Mouse (Mus musculus): ENCODE data around the gene Agk.

Agk gene

DNA sequence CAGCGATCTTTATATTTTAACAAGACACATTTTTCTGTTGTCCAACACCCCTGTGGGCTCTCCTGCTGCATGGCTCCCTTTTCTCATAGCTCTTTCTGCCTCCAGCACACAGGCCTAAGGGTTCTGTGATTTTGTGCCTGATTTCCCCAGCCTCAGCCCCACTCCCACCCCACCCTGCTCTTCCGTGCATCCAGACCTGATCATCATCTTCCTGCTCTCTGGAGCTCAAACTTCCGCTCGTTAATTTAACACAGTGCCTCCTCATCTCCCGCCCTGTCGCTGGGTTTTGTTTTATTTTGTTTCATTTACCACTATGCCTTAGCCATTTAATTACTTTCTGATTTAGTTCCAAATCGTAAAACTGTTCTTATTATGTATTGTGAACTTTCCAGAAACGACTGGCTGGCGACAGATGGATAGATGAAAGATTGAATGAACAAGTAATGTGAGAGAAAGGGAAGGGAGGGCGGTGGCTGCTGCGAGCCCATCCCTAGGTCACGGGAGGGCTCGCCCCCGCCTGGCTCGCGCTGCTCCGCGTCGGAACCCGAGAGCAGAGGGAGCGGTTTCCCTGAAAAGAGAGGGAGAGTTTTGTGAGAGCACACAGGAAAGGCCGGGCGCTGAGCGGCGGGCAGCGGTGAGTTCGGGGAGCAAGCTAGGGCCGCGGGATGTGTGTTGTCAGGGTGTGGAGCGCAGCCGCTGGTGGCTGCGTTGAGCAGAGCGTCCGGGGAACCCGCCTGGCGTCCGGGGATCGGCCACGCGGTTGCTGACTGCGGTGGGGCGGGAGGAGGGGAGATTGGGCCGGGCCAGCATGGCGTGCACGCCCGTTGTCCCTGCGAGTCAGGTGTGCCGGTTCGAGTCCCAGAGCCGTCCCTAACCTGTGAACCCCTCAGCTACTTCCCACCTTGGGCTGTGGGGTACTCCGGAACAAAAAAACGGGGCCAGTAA is at the start of gene Agk:
Gene Agk (plus strand): TSS at position 276 of the 945 bp plus-strand sequence.
- DNase-seq (ENCODE audit: low spot score in 2 of 2): peak; percentile 60 to 73

DNA sequence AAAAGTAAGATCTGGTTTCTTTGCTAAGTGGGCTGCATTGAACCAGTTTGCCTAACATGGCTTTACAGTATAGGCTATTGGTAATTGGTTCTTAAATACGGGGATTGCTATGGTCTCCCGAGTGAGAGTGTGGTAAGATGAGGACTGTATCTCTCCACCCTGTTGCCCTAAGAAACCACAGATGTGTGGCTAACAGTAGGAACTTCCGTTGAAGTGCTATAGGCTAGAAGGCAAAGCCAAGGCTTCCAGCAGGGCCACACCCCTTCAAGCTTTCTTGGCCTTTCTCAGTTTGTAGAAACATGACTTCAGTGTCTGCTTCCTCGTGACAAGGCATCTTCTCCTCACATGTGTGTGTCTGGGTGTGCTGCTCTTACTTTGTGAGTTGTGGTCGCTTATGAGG is 24.3 kb upstream of the Agk start:
- DNase-seq (ENCODE audit: low spot score in 2 of 2): no peak

GRCm38 (mm10) chr6:40303379-40303778 is 21.6 kb upstream of the Agk start:
- peak in 1 of 2 experiments; percentile 16 for DNase-seq (ENCODE audit: low spot score in 2 of 2)

GRCm38 (mm10) chr6:40304972-40305371 is 20.0 kb upstream of the Agk start:
- DNase-seq (ENCODE audit: low spot score in 2 of 2): no peak

DNA sequence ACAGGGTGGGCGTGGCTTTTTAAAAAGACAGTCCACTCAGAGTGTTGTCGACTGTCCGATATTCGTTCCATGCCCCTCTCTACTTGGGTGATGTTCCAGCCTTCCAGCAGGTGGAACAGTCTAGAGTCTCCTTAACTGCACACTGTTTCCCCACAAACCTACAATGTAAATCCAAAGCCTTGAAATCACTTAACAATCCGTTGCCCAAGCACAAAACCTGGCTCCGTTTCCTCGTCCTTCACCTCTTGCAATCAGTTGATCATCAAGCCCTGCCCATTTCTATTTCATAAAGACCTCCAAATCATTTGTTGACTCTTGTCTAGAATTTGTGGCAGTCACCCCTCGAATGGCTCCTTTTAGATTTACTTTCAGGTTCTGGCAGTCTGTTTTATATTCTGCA is 1.4 kb downstream of the Agk start:
- DNase-seq (ENCODE audit: low spot score in 2 of 2): no peak

GRCm38 (mm10) chr6:40333497-40333896 is 8.5 kb downstream of the Agk start:
- DNase-seq (ENCODE audit: low spot score in 2 of 2): no peak

- no peak for DNase-seq (ENCODE audit: low spot score in 2 of 2)
Measured at GRCm38 (mm10) chr6:40336735-40337731, 12.1 kb downstream of the Agk start.

DNA sequence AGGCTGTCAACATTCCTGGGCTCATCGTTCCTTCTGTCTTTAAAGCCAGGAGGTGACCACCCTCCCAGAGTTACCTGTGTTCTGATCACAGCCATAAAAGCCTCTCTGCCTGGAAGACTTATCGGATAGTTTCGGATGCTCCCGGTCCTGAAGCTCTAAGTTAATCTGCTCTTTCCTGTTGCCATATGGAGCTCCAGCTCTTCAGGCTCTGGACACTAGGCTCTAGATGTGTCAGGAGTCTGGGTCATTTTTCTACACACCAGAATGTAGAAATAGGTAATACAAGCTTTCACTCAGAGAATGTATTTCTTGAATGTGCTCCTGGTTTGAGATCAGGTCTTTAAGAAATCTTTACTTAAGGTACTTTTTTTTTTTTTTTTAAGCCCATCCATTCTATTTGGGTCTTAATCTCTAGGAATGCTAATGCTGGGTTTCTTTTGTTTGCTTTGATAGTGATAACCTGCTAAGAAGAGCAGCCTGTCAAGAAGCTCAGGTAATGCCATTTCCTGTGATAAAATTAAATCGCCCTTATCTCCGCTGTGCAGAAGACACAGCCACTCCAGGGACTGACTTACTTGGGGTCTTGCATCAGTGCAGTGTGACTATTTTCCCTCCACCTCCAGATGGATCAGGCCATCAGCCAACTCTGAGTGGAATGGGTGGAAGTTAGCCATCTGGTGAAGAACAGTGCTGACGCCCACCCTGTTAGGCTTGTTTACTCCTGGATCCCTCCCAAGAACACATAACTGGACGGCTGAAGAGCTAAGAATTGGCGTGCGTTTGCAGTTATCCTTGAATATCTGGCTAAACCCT is 22.2 kb downstream of the Agk start:
- DNase-seq (ENCODE audit: low spot score in 2 of 2): no peak

GRCm38 (mm10) chr6:40347772-40348111 is 22.8 kb downstream of the Agk start:
- DNase-seq (ENCODE audit: low spot score in 2 of 2): no peak

- DNase-seq (ENCODE audit: low spot score in 2 of 2): no peak
Measured at GRCm38 (mm10) chr6:40350041-40350440, 25.1 kb downstream of the Agk start.

- DNase-seq (ENCODE audit: low spot score in 2 of 2): no peak
Measured at GRCm38 (mm10) chr6:40350856-40351255, 25.9 kb downstream of the Agk start.

DNA sequence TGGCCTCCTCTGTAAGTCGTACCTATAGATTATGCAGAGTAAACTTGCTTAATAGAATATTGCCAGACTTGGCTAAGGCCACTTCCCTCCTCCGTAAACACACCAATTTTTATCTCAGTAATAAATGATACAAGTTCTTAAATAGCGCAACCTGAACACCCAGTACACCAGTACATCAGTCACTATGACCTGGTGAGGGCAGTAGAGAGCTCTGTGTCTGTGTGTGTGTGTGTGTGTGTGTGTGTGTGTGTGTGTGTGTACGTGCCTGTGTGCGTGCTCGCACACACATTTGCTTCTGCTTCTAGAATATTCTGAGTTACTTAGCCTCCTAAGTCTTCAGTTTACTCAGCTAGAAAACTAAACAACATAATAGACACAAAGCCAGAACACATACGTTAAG is 28.4 kb downstream of the Agk start:
- no peak for DNase-seq (ENCODE audit: low spot score in 2 of 2)

DNA sequence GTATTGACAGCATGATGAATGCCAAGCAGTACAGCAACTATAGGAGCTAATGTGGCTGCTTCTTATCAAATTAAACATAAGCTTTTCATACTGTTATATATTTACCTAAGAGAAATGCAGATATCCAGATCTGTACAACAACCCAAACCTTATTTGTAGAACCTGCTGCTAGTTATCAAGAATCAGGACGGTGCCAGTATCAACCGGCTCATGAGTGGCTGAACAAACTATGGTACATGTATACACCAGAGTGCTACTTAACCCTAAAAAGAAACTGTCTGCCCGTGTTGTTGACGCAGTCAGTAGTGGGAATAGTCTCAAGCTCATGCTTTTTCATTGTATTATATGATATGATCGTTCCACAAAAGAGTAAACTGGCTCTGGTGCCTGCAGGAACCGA is 46.1 kb downstream of the Agk start:
- DNase-seq (ENCODE audit: low spot score in 2 of 2): no peak

- no peak for DNase-seq (ENCODE audit: low spot score in 2 of 2)
Measured at GRCm38 (mm10) chr6:40380181-40380580, 55.2 kb downstream of the Agk start.

DNA sequence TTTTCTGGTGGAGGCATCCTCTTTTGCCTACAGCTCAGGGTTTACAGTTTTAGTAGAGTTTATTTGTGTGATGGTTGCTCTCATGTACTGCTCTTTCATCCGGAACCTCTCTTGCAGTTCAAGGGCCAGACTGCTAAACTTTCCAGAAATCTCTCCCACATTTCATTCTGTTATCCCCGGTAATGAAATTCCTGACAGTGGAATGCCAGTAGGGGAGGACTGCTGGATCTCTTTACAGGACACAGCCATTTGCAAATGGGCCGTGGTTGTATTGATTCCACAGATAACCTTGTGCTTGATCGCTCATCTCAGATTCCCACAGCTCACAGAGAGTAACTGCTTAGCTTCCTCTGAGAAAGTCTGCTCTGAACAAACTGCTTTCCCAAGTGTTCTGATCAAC is 56.9 kb downstream of the Agk start:
- DNase-seq (ENCODE audit: low spot score in 2 of 2): no peak

DNA sequence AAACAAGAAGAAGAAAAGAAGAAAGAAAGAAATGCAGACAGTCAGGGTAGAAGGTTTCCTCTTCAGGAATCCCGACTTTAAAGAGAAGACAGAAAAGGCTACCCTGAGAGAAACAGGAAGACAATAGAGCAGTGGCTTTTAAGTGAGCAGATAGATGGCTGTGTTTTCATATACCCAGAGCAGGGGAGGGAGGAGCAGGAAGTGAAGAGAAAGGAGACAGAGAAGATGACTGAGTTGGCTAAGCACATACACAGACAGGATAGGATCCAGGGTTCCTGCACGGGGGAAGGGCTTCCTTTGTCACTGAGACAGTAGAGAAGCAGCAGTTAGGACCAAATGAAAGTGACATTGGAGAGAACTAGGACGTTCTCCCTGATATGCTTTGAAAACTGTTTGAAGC is 60.7 kb downstream of the Agk start:
- DNase-seq (ENCODE audit: low spot score in 2 of 2): no peak

GRCm38 (mm10) chr6:40388660-40389059 is 63.7 kb downstream of the Agk start:
- DNase-seq (ENCODE audit: low spot score in 2 of 2): no peak

- DNase-seq (ENCODE audit: low spot score in 2 of 2): no peak
Measured at GRCm38 (mm10) chr6:40390975-40391374, 66.0 kb downstream of the Agk start.

- peak in 1 of 2 experiments; percentile 32 for DNase-seq (ENCODE audit: low spot score in 2 of 2)
Measured at GRCm38 (mm10) chr6:40393213-40393612, 68.2 kb downstream of the Agk start.

- no peak for DNase-seq (ENCODE audit: low spot score in 2 of 2)
Measured at GRCm38 (mm10) chr6:40402031-40402430, 77.1 kb downstream of the Agk start.

GRCm38 (mm10) chr6:40403640-40404285 is 78.8 kb downstream of the Agk start:
- DNase-seq (ENCODE audit: low spot score in 2 of 2): no peak
